Mouse (Mus musculus) forebrain, postnatal 0 days (tissue): ENCODE data around the gene Zfp87. TPM values are rescaled to one million over a fixed set of nuclear protein-coding genes. Genes with fewer than 3 reads are reported as not detected.

Source experiments
- ATAC-seq: fragments of 200-750 bp; cut with Nextera tagmentation; 2 replicates; pipeline ENCODE4 v1.8.0; 2017; ENCODE audit warnings: mild to moderate bottlenecking, moderate library complexity
- DNase-seq: peaks from one replicate; pipeline ENCODE4 v3.0.0-alpha.2; 2015
- H3K27ac ChIP-seq: fragments of 300-500 bp; sonication (generic); 2 replicates; pipeline ENCODE4 v1.5.1; 2014; ENCODE audit warnings: low read depth, mild to moderate bottlenecking, antibody characterized with exemption, low read length, moderate library complexity, mixed read lengths
- H3K27me3 ChIP-seq: fragments of 300-500 bp; sonication (generic); 2 replicates; pipeline ENCODE4 v1.6.1; 2014; ENCODE audit warnings: mild to moderate bottlenecking, low read length, mixed read lengths; ENCODE audit not compliant: insufficient read depth
- H3K36me3 ChIP-seq: fragments of 300-500 bp; sonication (generic); 2 replicates; pipeline ENCODE4 v1.6.1; 2014; ENCODE audit warnings: mild to moderate bottlenecking, moderate library complexity; ENCODE audit not compliant: insufficient read depth
- H3K4me1 ChIP-seq: fragments of 300-500 bp; sonication (generic); 2 replicates; pipeline ENCODE4 v1.6.1; 2014; ENCODE audit warnings: antibody characterized with exemption; ENCODE audit not compliant: insufficient read depth
- H3K4me2 ChIP-seq: fragments of 300-500 bp; sonication (generic); 2 replicates; pipeline ENCODE4 v1.6.1; 2014; ENCODE audit warnings: low read depth, mild to moderate bottlenecking, moderate library complexity
- H3K4me3 ChIP-seq: fragments of 300-500 bp; sonication (generic); 2 replicates; pipeline ENCODE4 v1.5.1; 2014; ENCODE audit warnings: low read depth, low read length, mixed read lengths
- H3K9ac ChIP-seq: fragments of 300-500 bp; sonication (generic); 2 replicates; pipeline ENCODE4 v1.6.1; 2014; ENCODE audit warnings: mild to moderate bottlenecking
- H3K9me3 ChIP-seq: fragments of 300-500 bp; sonication (generic); 2 replicates; pipeline ENCODE4 v1.6.1; 2016; ENCODE audit warnings: low read length
- CTCF ChIP-seq: sonication (generic); IDR thresholded peaks from 2 replicates; pipeline ENCODE4 v1.5.1; 2016; ENCODE audit warnings: antibody characterized with exemption, control low read depth, low read depth
- WGBS: fragments of 180-500 bp; shearing (Covaris S2); extraction: QIAGEN DNeasy Blood & Tissue Kit; methylation state at CpG from one replicate; pipeline ENCODE4 v1.1.7; 2014; 5-methylcytosine and 5-hydroxymethylcytosine counted together
- polyA plus RNA-seq: library from polyadenylated mRNA; unstranded; fragments of >200 nt; fragmentation: Nextera tagmentation; extraction: Ambion mirVana; gene quantifications from 2 replicates; pipeline ENCODE4 v1.2.1, GENCODE M21; 2015
- total RNA-seq: library from RNA; depleted of rRNA; stranded (reverse); fragments of >200 nt; gene quantifications from 2 replicates; pipeline ENCODE4 v1.2.3, GENCODE M21; 2014

The Zfp87 gene
- total and polyA plus RNA-seq, 2 experiments from 2014 or later: 26.8 to 33.9 TPM

GRCm38 (mm10) chr13:67500908-67501307, 25.1 kb downstream of the Zfp87 start:
- DNase-seq (no peak), ATAC-seq (no peak)
- H3K27ac ChIP-seq: no peak overlapping the region
- H3K9me3 ChIP-seq: no peaks in the 10 kb centered on the region
- no peaks in the 10 kb centered on the region for H3K27me3 ChIP-seq
- 93% methylated on average over 1 of the region's 1 CpGs for WGBS
- H3K4me2 ChIP-seq: no peak overlapping the region
- TF ChIP-seq CTCF: no peak; the same call in 1 of the 2 replicates
- H3K4me3 ChIP-seq: no peak overlapping the region
- no peak overlapping the region for H3K9ac ChIP-seq
- H3K4me1 ChIP-seq: 0 out of 2 replicates have a peak, but pooled peaks cover 7% of the 10 kb centered on the region
- H3K36me3 ChIP-seq: no peaks in the 10 kb centered on the region

- Histone ChIP-seq H3K4me2 (peak within 1 kb of the TSS; percentile 83), H3K9ac (peak within 1 kb of the TSS; percentile 52), H3K27ac (no peak within 1 kb of the TSS), H3K27me3 (no peaks in the 10 kb centered on the region), H3K9me3 (no peaks in the 10 kb centered on the region), H3K4me1 (0 out of 2 replicates have a peak, but pooled peaks cover 7% of the 10 kb centered on the region), H3K4me3 (peak within 1 kb of the TSS; percentile 71), H3K36me3 (no peaks in the 10 kb centered on the region)
- WGBS: under 1% methylated on average over 22 of the region's 22 CpGs
- ATAC-seq (peak; percentile 99), DNase-seq (peak; percentile 88)
- no peak for TF ChIP-seq CTCF
Measured at GRCm38 (mm10) chr13:67500084-67500719, 25.8 kb downstream of the Zfp87 start, which contains the start of gene Zfp58. Gene Zfp58, minus strand, starts transcription at chr13:67500555.

- Histone ChIP-seq H3K4me2 (no peak overlapping the region), H3K9ac (no peak overlapping the region), H3K4me1 (0 out of 2 replicates have a peak, but pooled peaks cover 7% of the 10 kb centered on the region), H3K27ac (no peak overlapping the region), H3K27me3 (no peaks in the 10 kb centered on the region), H3K36me3 (peaks cover 34% of the 10 kb centered on the region), H3K9me3 (peaks cover 18% of the 10 kb centered on the region), H3K4me3 (no peak overlapping the region)
- ATAC-seq: no peak
- no peak for DNase-seq
- TF ChIP-seq CTCF: no peak
- 93% methylated on average over 1 of the region's 1 CpGs for WGBS
Measured at GRCm38 (mm10) chr13:67495631-67496030, 30.3 kb downstream of the Zfp87 start.

- Histone ChIP-seq H3K4me3 (peak overlapping the region; percentile 56), H3K4me2 (peak overlapping the region; percentile 58), H3K27ac (peak overlapping the region; percentile 57), H3K27me3 (no peaks in the 10 kb centered on the region), H3K36me3 (peaks cover 4% of the 10 kb centered on the region; the same call in 1 of the 2 replicates), H3K9me3 (no peaks in the 10 kb centered on the region), H3K4me1 (peaks cover 6% of the 10 kb centered on the region; the same call in 1 of the 2 replicates), H3K9ac (peak overlapping the region; percentile 55)
- TF ChIP-seq CTCF: no peak
- WGBS: 36% methylated on average over 8 of the region's 8 CpGs
- DNase-seq (no peak), ATAC-seq (peak; percentile 73)
Measured at GRCm38 (mm10) chr13:67484424-67484811, 41.6 kb downstream of the Zfp87 start.

GRCm38 (mm10) chr13:67483625-67484423, 42.2 kb downstream of the Zfp87 start, which contains the start of gene Zfp874b:
Gene Zfp874b, minus strand, starts transcription at chr13:67484258.
- H3K4me2 ChIP-seq: peak within 1 kb of the TSS; percentile 58
- DNase-seq: peak; percentile 91
- H3K4me3 ChIP-seq: peak within 1 kb of the TSS; percentile 56
- peak; percentile 96 for ATAC-seq
- H3K4me1 ChIP-seq: peaks cover 6% of the 10 kb centered on the region; the same call in 1 of the 2 replicates
- H3K9me3 ChIP-seq: no peaks in the 10 kb centered on the region
- no peaks in the 10 kb centered on the region for H3K27me3 ChIP-seq
- H3K36me3 ChIP-seq: no peaks in the 10 kb centered on the region
- peak within 1 kb of the TSS; percentile 55 for H3K9ac ChIP-seq
- 6% methylated on average over 20 of the region's 20 CpGs for WGBS
- TF ChIP-seq CTCF: no peak
- peak within 1 kb of the TSS; percentile 57 for H3K27ac ChIP-seq

GRCm38 (mm10) chr13:67481528-67481927, 44.4 kb downstream of the Zfp87 start:
- no peak overlapping the region for H3K4me3 ChIP-seq
- H3K36me3 ChIP-seq: peaks cover 3% of the 10 kb centered on the region; the same call in 1 of the 2 replicates
- H3K9me3 ChIP-seq: no peaks in the 10 kb centered on the region
- H3K4me2 ChIP-seq: no peak overlapping the region
- WGBS: 60% methylated on average over 4 of the region's 4 CpGs
- no peak for ATAC-seq
- no peak; the same call in 1 of the 2 replicates for TF ChIP-seq CTCF
- no peak overlapping the region for H3K9ac ChIP-seq
- H3K27ac ChIP-seq: no peak overlapping the region
- H3K27me3 ChIP-seq: no peaks in the 10 kb centered on the region
- H3K4me1 ChIP-seq: peaks cover 6% of the 10 kb centered on the region; the same call in 1 of the 2 replicates
- DNase-seq: no peak
